Mouse (Mus musculus): ENCODE results near the gene M6pr. TPM values are rescaled to one million over a fixed set of nuclear protein-coding genes. Genes with fewer than 3 reads are reported as not detected.

Gene M6pr
- 49.6 and 53.4 TPM in 2 replicates for polyA plus RNA-seq (2015; fragmentation: Nextera tagmentation; extraction: Ambion mirVana)

DNA sequence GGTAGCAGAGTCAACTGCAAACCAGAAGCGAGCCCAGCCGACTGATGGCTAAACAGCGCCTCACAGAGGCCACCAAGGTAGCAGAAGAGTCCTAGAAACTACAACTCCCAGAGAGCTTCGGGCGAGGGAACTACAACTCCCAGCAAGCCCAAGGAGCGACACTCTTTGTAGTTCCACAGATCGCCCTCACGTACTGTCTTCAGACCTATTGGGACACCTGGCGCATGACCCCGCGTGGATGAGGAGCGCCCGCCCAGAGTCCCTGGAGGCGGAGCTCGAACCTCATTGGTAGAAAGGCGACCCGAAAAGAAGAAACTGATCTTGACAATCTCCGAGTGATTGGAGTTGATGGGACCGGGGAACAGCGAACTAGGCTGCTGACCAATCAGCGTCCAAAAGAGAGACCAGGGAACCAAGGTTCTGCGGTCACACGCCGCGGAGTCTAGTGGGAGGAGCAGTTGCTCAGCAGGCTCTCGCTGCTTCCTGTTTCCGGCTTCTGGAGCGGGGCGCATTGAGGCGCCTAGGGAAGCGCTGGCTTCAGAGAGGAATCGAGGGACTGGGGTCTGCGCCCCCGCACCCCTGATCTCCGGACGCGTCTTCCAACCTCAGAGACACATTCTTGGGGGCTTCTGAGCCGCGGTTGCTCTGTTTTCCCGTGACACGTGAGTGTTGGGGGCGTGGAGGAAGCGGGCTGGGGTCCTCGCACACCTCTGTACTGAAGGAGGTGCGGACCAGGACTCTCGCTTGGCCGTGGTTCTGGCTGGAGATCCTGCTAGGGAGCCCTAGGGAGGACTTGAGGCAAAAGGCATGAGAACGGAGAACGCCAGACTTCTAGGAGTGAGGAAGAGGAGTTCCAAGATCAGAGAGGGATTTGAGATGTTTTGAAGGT is at the start of gene M6pr:
M6pr (plus strand) TSS at position 216 of the 889 bp plus-strand sequence.
- H3K9me3 ChIP-seq: no peaks in the 10 kb centered on the region
- peaks cover 3% of the 10 kb centered on the region; the same call in 1 of the 2 replicates for H3K36me3 ChIP-seq (replicated peaks)
- peak within 1 kb of the TSS; percentile 84 for H3K4me3 ChIP-seq
- no peaks in the 10 kb centered on the region for H3K27me3 ChIP-seq (replicated peaks)
- peak; percentile 99 for ATAC-seq (replicated peaks)
- H3K27ac ChIP-seq: peak within 1 kb of the TSS; percentile 78
- peaks cover 22% of the 10 kb centered on the region for H3K4me1 ChIP-seq
- peak within 1 kb of the TSS; percentile 90 for H3K4me2 ChIP-seq
- peak within 1 kb of the TSS; percentile 80 for H3K9ac ChIP-seq
- under 1% methylated on average over 49 of the region's 49 CpGs for WGBS

GRCm38 (mm10) chr6:122262543-122262942 is 46.0 kb upstream of the M6pr start:
- no peak overlapping the region for H3K27ac ChIP-seq
- H3K9ac ChIP-seq: no peak overlapping the region
- H3K27me3 ChIP-seq (replicated peaks): no peaks in the 10 kb centered on the region
- no peaks in the 10 kb centered on the region for H3K9me3 ChIP-seq
- H3K4me3 ChIP-seq: no peak overlapping the region
- no peaks in the 10 kb centered on the region for H3K4me1 ChIP-seq
- ATAC-seq (replicated peaks): no peak
- WGBS: 93% methylated on average over 8 of the region's 8 CpGs
- no peak overlapping the region for H3K4me2 ChIP-seq
- no peaks in the 10 kb centered on the region for H3K36me3 ChIP-seq (replicated peaks)

- no peaks in the 10 kb centered on the region for H3K27me3 ChIP-seq (replicated peaks)
- no peak overlapping the region for H3K27ac ChIP-seq
- ATAC-seq (replicated peaks): no peak; the same call in 1 of the 2 replicates
- H3K9me3 ChIP-seq: no peaks in the 10 kb centered on the region
- no peak overlapping the region for H3K9ac ChIP-seq
- H3K4me1 ChIP-seq: no peaks in the 10 kb centered on the region
- WGBS: 57% methylated on average over 3 of the region's 3 CpGs
- no peak overlapping the region for H3K4me3 ChIP-seq
- H3K4me2 ChIP-seq: no peak overlapping the region
- no peaks in the 10 kb centered on the region for H3K36me3 ChIP-seq (replicated peaks)
Observed at GRCm38 (mm10) chr6:122268561-122268960, 40.0 kb upstream of the M6pr start.

- Histone ChIP-seq H3K9me3 (no peaks in the 10 kb centered on the region), H3K27ac (no peak overlapping the region), H3K4me3 (no peak overlapping the region), H3K9ac (no peak overlapping the region), H3K4me1 (no peaks in the 10 kb centered on the region), H3K4me2 (no peak overlapping the region), H3K27me3 (replicated peaks) (no peaks in the 10 kb centered on the region), H3K36me3 (replicated peaks) (no peaks in the 10 kb centered on the region)
- no peak for ATAC-seq (replicated peaks)
- 89% methylated on average over 4 of the region's 4 CpGs for WGBS
Observed at GRCm38 (mm10) chr6:122269170-122269569, 39.4 kb upstream of the M6pr start.

GRCm38 (mm10) chr6:122270152-122270551 is 38.4 kb upstream of the M6pr start:
- H3K36me3 ChIP-seq (replicated peaks): no peaks in the 10 kb centered on the region
- H3K9me3 ChIP-seq: no peaks in the 10 kb centered on the region
- H3K9ac ChIP-seq: no peak overlapping the region
- 84% methylated on average over 11 of the region's 11 CpGs for whole genome bisulfite sequencing
- no peak for ATAC-seq (replicated peaks)
- H3K4me3 ChIP-seq: no peak overlapping the region
- H3K27ac ChIP-seq: no peak overlapping the region
- H3K27me3 ChIP-seq (replicated peaks): no peaks in the 10 kb centered on the region
- no peak overlapping the region for H3K4me2 ChIP-seq
- no peaks in the 10 kb centered on the region for H3K4me1 ChIP-seq

DNA sequence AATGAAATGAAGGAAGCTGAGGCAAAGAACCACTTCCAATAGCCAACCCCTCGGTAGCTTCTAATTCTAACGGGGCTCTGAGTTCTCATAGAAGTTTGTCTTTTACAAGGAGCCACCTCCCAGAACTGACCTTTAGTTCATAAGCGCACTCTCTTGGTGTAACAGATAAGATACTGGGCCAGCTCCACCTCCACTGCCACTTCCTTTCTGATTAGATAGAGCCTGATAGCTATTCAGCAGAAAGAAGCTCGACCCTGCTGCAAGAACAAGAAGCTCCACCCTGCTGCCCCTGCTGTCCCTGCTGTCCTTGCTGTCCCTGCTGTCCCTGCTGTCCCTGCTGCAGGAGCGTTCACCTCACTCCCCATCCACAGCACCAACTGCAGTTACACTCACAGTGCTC is 34.0 kb upstream of the M6pr start:
- WGBS: 75% methylated on average over 5 of the region's 5 CpGs
- Histone ChIP-seq H3K4me1 (no peaks in the 10 kb centered on the region), H3K27me3 (replicated peaks) (no peaks in the 10 kb centered on the region), H3K27ac (no peak overlapping the region), H3K4me3 (no peak overlapping the region), H3K36me3 (replicated peaks) (no peaks in the 10 kb centered on the region), H3K4me2 (no peak overlapping the region), H3K9ac (no peak overlapping the region), H3K9me3 (no peaks in the 10 kb centered on the region)
- ATAC-seq (replicated peaks): no peak

- H3K27ac ChIP-seq: no peak overlapping the region
- H3K4me2 ChIP-seq: no peak overlapping the region
- no peak overlapping the region for H3K4me3 ChIP-seq
- no peak for ATAC-seq (replicated peaks)
- H3K4me1 ChIP-seq: no peaks in the 10 kb centered on the region
- no peak overlapping the region for H3K9ac ChIP-seq
- H3K27me3 ChIP-seq (replicated peaks): no peaks in the 10 kb centered on the region
- WGBS: 84% methylated on average over 7 of the region's 7 CpGs
- no peaks in the 10 kb centered on the region for H3K9me3 ChIP-seq
- no peaks in the 10 kb centered on the region for H3K36me3 ChIP-seq (replicated peaks)
Observed at GRCm38 (mm10) chr6:122276565-122276964, 32.0 kb upstream of the M6pr start.

DNA sequence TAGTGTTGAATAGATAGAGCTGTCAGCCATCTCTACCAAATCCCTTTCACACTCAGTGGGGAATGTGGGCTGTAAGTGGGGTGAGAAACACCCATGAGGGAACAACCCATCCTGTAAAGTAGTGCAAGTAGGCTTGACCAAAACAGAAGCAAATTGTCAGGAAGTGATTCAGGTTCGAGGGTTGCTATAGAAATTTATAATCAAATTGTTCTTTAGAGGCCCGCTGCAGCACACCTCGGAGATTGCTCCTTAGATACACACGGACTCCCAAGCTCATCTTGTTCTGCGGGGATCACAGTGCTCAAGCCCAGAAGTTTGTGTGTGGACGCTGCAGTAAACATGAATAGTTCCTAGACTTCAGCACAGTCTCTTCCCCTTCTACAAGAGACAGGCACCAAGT is 25.7 kb upstream of the M6pr start, which contains the start of gene Klrg1:
Klrg1 (minus strand) TSS at position 101 of the 400 bp plus-strand sequence.
- Histone ChIP-seq H3K36me3 (replicated peaks) (no peaks in the 10 kb centered on the region), H3K4me2 (no peak within 1 kb of the TSS), H3K4me3 (no peak within 1 kb of the TSS), H3K27me3 (replicated peaks) (no peaks in the 10 kb centered on the region), H3K27ac (no peak within 1 kb of the TSS), H3K9me3 (no peaks in the 10 kb centered on the region), H3K4me1 (no peaks in the 10 kb centered on the region), H3K9ac (no peak within 1 kb of the TSS)
- 88% methylated on average over 6 of the region's 6 CpGs for WGBS
- no peak for ATAC-seq (replicated peaks)

DNA sequence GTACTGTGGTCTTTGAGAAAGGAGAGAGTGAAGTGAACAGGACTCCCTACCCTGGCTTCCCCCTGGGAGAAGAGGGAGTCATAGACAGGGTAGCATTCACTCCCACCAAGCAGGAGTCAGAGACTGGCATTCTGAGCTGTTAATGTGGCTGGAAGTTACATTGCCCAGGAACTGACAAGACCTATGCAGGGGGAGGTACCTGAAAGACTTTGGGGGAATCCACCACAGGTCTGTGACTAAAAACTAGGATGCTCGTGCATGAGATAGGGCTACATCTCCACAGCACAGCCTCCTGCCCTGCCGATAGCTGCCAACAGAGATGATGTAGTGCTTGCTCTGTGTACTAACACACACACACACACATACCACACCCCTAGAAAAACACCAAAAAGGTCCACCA is 25.1 kb upstream of the M6pr start:
- Histone ChIP-seq H3K27me3 (replicated peaks) (no peaks in the 10 kb centered on the region), H3K9ac (no peak overlapping the region), H3K27ac (no peak overlapping the region), H3K9me3 (no peaks in the 10 kb centered on the region), H3K36me3 (replicated peaks) (no peaks in the 10 kb centered on the region), H3K4me1 (no peaks in the 10 kb centered on the region), H3K4me2 (no peak overlapping the region), H3K4me3 (no peak overlapping the region)
- ATAC-seq (replicated peaks): no peak
- 93% methylated on average over 2 of the region's 2 CpGs for WGBS

DNA sequence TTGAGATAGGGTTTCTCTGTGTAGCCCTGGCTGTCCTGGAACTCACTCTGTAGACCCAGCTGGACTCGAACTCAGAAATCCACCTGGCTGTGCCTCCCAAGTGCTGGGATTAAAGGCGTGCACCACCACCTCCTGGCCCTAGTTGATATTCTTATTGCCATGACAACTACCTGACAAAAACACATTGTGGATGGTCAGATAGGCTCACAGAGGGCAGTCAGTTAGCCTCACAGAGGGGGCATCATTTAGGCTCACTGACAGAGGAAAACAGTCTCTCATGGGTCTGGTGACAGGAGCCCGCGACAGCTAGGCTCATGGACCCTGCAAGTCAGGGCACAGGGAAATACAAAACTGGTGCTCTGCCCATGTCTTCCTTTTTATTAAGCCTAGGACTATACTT is 24.2 kb upstream of the M6pr start:
- H3K4me1 ChIP-seq: no peaks in the 10 kb centered on the region
- no peak overlapping the region for H3K4me3 ChIP-seq
- no peaks in the 10 kb centered on the region for H3K9me3 ChIP-seq
- H3K4me2 ChIP-seq: no peak overlapping the region
- no peaks in the 10 kb centered on the region for H3K27me3 ChIP-seq (replicated peaks)
- no peak for ATAC-seq (replicated peaks)
- no peak overlapping the region for H3K27ac ChIP-seq
- no peaks in the 10 kb centered on the region for H3K36me3 ChIP-seq (replicated peaks)
- H3K9ac ChIP-seq: no peak overlapping the region
- WGBS: 76% methylated on average over 4 of the region's 4 CpGs

- no peak overlapping the region for H3K4me3 ChIP-seq
- H3K27ac ChIP-seq: no peak overlapping the region
- H3K36me3 ChIP-seq (replicated peaks): no peaks in the 10 kb centered on the region
- H3K9ac ChIP-seq: no peak overlapping the region
- no peak overlapping the region for H3K4me2 ChIP-seq
- 86% methylated on average over 1 of the region's 1 CpGs for WGBS
- H3K9me3 ChIP-seq: no peaks in the 10 kb centered on the region
- no peaks in the 10 kb centered on the region for H3K4me1 ChIP-seq
- ATAC-seq (replicated peaks): no peak
- H3K27me3 ChIP-seq (replicated peaks): no peaks in the 10 kb centered on the region
Observed at GRCm38 (mm10) chr6:122284823-122285222, 23.7 kb upstream of the M6pr start.

- H3K27me3 ChIP-seq (replicated peaks): no peaks in the 10 kb centered on the region
- ATAC-seq (replicated peaks): no peak
- no peaks in the 10 kb centered on the region for H3K9me3 ChIP-seq
- 57% methylated on average over 1 of the region's 1 CpGs for WGBS
- no peak overlapping the region for H3K27ac ChIP-seq
- H3K4me3 ChIP-seq: no peak overlapping the region
- no peak overlapping the region for H3K9ac ChIP-seq
- no peaks in the 10 kb centered on the region for H3K36me3 ChIP-seq (replicated peaks)
- H3K4me1 ChIP-seq: no peaks in the 10 kb centered on the region
- no peak overlapping the region for H3K4me2 ChIP-seq
Observed at GRCm38 (mm10) chr6:122288263-122288662, 20.3 kb upstream of the M6pr start.

DNA sequence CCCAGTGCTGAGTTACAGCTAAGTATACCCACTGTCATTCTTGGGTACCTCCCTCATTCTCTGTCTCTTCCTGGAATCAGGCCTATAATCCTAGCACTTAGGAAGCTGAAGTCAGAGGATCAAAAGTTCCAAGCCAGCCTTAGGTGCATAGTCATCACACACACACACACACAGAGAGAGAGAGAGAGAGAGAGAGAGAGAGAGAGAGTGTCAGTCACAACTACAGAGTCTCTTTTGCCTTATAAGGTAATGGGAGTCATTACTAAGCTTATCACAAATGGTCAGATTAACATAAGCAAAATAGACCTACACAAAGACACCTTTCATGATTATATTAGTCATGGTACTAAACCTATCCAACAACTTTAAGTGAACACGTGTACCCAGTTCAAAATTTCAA is 19.2 kb upstream of the M6pr start:
- H3K4me3 ChIP-seq: no peak overlapping the region
- H3K9ac ChIP-seq: no peak overlapping the region
- H3K4me2 ChIP-seq: no peak overlapping the region
- ATAC-seq (replicated peaks): no peak
- H3K9me3 ChIP-seq: no peaks in the 10 kb centered on the region
- H3K27ac ChIP-seq: no peak overlapping the region
- 51% methylated on average over 1 of the region's 1 CpGs for WGBS
- H3K36me3 ChIP-seq (replicated peaks): no peaks in the 10 kb centered on the region
- H3K27me3 ChIP-seq (replicated peaks): no peaks in the 10 kb centered on the region
- H3K4me1 ChIP-seq: no peaks in the 10 kb centered on the region
